Mouse (Mus musculus) NIH3T3 (cell line): ENCODE measurements around the gene Pbld1.
"Not testable (repeated sequence)": the region's sequence is repeated elsewhere in the genome, so short reads cannot be mapped to it uniquely, and the experiment has no call there.

Source experiments
- DNase-seq: peaks from one replicate; pipeline ENCODE4 v3.0.0-alpha.2; 2012; ENCODE audit warnings: low read depth

The Pbld1 gene

DNA sequence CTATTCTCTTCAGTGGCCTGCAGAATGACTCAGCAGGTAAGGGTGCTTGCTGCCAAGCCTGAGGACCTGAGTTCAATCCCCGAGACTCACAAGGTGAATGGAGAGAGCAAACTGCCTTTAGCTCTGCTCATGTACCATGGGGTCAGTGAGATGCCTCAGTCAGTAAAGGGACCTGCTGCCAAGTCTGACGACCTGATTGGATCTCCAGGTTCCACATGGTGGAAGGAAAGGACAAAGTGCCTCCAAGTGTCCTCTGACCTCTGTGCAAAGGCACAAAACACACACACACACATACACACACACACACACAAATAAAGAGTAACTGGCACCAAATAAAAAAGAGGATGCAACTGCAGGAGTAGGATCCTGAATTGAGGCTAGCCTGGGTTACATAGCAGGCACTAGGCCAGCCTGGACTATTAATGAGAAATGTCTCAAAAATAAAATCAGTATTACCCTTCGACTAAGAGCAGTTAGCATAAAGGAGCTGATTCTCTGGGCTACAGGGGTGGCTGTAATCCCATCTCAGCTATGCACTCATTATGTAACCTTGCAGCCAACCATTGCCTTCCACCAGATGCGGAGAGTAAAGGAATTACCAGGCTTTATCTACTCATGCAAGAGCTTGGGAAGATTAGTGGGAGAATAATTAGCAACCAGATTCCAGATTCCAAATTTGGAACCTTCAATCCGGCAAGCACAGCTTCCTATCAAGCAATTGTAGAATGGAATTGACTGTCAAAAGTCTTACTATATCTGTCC, 19.9 kb upstream of the Pbld1 start:
- no peak for DNase-seq

DNA sequence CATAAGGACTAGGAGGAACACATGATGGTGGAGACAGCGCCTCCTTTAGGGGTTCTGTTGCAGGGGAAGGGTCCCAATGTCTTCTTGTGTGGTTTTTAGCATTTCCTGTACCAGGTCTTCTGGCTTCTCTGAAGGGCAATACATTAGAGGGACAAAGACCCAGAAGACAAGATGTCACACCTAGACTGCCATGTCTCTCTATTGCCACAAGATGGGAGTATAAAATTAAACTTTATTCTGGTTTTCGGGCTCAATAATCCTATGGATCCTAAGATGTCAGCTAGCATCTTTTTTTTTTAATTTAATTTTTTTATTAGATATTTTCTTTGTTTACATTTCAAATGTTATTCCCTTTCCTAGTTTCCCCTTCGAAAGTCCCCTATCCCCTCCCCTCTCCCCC, 16.8 kb upstream of the Pbld1 start:
- peak; percentile 38 for DNase-seq

DNA sequence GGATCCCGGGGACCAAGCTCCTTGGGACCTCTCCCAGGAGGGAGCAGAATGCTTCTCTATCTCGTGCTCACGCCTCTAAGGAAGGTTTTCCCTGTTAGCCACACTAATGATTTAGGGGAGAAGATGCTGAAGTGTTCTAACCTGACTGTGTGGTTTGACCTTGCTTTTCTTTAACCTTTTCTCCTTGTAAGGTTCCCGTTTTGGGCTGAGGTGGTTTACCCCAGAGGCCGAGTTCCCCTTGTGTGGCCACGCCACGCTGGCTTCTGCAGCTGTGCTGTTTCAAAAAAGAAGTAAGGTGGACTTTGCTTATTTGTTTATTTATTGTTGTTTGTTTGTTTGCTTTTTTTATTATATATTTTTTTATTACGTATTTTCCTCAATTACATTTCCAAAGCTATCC, 12.2 kb upstream of the Pbld1 start:
- DNase-seq = no peak

DNA sequence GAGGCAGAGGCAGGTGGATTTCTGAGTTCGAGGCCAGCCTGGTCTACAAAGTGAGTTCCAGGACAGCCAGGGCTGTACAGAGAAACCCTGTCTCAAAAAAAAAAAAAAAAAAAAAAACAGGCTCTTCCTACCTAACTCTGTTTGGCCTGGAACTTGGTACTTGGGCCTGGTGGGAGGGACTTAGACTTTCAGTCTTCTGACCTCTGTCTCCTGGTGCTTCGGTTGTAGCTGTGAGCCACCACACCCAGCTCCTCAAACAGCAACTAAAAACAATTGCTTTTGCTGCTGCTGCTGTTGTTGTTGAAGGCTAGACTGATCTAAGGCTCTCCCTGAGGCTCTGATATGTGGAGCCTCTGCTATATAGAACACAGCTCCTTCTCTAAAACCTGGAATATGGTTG, 10.9 kb upstream of the Pbld1 start:
- DNase-seq = no peak

DNA sequence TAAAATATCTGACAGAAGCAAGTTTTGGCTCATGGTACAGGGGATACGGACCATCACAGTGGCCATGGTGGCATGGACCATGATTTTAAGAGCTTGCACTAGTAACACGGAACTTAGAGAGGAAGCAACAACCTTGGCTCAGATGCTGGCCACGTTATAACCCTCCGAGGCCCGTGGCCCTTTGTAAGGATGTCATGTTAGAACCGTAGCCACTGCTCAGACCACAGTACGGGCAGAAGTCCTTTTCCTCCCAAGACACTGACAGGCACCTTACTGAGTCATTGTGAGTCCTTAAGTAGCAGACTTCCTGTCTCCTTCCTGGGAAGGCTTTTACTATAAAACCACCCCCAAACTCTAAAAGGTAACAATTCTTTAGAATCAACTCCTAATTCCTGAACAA, 8.7 kb upstream of the Pbld1 start:
- DNase-seq = no peak

DNA sequence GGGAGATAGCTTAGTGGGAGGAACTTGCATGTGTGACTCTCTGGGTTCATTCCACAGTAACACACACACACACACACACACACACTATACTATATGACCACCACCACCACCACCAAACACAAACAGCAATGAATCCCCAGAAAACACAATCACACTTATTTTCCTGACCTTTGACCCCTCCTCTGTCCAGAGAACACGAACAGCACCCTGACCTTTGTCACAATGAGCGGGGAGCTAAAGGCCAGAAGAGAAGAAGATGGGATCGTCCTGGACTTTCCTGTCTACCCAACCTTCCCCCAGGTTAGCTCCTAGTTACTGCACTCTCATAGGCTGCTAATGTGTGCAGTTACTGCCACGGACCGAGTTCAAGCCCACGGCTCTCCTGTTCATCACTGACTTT, 8.0 kb upstream of the Pbld1 start:
- DNase-seq = no peak

DNA sequence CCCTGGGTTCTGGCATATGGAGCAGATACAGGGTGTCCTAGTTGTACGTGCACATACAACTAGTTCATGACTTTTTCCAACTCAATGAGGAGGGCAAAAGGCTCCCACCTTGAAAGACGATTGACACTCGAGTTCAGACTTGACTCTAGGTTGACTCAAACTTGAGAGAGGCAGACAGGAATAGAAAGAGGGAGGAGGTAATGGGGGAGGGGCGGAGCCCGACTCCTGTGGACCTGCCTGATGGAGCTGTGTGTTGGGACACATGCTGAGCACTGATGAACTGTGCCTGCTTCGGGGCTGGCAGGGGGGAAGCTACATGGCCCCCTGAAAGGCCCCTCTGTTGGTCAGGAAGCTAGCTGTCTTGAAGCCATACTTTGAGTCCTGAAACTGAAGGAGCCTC, 7.0 kb upstream of the Pbld1 start:
- peak; percentile 19 for DNase-seq

DNA sequence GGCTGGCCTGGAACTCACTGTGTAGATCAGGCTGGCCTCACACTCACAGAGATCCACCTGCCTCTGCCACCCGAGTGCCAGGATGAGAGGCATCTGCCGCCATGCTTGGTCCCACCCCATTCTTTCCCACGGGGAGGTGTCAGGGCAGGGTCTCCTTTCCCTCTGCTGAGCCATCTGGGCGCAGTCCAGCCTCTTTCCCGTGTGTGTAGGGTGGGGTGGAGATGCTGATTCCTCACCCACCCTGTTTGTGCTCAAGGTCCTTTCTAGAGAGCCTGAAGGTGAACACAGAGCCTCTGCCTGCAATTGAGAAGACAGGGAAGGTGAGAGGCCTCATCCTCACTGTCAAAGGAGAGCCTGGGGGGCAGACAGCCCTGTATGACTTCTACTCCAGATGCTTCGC, 5.9 kb upstream of the Pbld1 start:
- not testable (repeated sequence) for DNase-seq

DNA sequence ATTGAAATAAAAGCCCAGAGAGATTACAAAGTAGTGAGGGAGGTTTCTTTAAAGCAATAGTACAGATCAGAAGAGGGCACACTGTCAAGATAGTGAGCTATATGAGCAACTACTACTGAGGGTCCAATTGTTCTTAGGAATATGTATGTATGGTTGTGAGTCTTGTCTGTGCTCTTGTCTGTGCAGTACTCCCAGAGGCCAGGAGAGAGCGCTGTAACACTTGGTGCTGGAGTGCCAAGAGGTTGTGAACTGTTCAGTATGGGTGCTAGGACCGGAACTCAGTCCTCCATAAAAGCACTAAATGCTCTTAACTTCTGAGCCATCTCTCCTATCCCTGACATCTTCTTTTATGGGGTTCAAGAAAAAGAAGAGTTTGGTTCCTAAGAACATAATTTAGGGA, 5.4 kb upstream of the Pbld1 start:
- no peak for DNase-seq

DNA sequence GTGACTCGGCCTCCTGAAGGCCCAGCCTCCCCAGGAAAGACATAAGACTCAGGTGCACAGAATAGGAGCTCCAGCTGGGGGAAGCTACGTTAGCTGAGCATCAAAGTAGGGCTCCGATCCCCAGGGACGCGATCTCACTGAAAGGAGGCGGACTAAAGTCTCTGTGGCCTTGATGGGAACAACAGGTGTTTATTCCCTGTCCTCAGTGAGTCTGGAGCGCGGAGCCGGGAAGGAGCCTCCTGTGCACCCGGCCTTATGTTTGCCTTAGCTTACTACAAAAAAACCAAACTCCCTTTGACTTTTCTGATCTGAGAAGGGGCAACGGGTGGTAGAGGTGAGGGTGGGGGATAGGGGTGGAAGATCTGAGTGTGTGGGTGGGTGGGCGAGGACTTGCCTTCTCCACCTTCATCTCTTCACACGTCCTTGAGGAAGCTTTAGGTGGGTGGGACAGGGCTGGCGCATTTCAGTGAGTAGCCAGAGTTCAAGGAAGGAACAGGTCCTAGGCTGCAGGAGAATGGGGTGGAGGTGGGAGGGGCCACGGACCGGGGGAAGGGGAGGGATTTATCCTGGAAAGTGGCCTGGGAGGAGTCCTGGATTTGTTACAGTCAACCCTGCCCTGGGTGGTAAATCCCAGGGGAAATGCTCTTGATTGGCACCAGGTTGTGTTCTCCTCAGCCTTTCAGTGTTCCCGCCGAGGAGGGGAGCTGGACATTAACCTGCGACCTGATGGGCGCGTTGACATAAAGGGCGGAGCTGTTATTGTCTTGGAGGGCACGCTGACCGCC, 2.8 kb upstream of the Pbld1 start:
- no peak for DNase-seq

DNA sequence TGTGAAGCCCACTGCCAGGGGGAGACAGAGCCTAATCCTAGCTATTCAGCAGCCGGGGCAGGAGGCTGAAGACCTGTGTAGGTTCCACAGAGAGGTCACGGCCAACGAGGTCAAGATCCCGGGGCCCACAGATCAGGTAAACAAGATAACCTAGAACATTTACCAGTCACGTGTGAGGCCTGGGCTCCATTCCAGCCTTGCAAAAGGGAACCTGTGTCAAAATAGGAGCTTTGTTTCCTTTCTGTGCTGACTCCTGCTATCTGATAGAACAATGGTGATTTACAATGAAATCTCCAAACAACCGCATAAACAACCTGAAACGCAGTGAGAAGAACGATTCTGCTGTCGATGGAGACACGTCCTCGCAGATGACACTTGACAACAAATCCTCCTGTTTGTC, 444 bp downstream of the Pbld1 start:
- DNase-seq = no peak

DNA sequence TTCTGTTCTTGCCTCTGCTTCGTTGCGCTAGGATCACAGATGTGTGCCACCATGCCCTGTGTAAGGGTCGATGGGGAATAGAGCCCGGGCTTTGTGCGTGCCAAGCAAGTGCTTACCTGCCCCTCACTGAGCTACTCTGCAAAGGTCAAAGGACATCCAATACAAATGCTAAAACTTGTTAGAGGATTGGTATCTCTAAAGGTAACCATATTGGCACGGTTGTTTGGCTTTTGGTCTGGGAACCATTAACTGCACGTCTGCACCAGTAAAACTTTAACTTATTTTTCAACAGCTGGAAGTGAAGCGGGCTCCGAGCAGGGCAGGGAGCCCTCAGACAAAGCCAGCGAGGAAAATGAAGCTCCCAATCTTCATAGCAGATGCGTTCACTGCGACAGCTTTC, 1.3 kb downstream of the Pbld1 start:
- DNase-seq = no peak

DNA sequence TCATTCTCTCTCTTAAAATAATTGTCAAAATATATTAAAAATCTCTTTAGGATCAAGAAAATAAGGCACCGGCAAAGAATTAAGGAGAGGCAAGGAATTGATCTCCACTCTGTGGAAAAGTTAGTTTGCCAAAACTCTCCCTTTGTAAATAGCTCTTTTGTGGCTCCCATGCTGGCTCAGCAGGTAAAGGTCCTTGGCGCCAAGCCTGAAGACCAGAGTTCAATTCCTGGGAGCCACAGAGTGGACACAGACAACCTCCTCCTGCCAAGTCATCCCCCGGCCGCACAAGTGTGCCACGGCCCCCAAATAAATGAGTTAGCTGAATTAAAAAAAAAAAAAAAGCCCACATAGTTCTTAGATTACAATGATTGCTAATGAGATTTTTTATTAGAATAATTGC, 2.7 kb downstream of the Pbld1 start:
- DNase-seq = no peak

DNA sequence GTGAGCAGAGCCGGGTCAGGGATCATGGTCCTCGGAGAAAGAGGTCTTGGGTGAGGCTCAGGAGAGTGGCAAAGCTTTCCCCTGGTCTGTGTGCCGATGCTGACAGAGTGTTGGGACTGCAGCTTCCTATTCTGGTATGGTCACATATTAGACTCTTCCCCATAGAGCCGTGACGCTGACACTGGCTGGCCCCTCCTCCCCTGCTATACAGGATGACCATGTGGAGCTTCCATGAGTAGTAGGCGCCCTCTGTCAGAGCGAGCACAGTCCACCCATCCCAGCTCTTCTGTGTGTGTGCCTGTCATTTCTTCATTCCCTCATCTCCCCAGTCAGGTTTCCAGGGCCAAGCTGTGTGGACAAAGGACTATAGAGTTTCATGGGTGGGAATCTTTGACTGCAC, 3.4 kb downstream of the Pbld1 start:
- no peak for DNase-seq

DNA sequence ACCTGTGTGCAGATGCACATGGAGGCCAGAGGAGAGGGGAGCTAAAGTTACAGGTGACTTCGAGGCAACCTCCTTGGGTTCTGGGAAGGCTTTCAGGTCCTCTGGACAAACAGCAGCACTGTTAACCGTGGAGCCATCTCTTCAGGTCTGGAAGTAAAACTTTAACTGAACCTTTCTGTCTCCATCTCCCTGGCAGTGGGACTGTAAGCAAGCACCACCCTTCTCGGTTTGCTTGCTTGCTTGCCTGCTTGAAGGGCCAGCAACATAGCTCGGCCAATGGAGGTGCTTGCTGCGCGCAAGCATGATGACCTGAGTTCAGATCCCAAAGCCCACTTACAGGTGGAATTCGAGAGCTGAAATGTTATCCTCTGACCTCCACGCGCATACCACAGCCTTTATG, 4.6 kb downstream of the Pbld1 start:
- no peak for DNase-seq

DNA sequence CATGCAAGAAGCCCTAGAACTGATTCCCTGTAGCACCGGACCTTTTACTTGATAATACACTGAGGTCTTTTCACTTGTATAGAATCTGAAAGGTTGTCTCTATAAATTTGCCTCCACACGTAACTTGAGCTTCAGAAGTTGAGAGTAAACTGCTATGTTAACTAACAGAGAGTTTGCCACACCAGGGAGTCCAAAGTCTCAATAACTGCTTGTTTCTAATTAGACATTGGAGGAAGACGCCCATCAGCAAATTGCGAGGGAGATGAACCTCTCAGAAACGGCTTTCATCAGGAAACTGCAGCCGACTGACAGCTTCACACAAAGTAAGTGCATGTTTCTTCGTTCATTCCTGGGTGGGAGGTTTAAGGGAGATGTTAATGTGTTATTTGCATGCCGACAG, 5.6 kb downstream of the Pbld1 start:
- no peak for DNase-seq

DNA sequence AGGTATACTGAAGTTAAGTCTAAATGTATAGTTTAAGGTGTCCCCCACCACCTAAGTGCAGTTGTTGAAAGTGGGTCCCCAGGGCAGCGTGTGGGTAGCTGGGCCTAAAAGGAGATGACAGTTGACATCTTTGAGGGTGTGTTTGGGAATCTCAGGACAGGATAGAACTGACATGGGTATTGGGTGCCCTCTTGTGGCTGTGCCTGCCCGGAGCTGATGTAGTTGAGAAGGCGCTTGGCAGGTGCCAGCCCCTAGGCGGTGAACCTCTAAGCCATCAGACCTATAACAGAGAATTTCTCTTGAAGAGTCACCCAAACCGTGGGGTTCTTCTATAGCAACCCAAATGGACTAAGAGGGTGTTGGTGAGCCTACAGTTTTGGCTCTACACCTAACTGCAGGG, 6.0 kb downstream of the Pbld1 start:
- DNase-seq = peak; percentile 89

DNA sequence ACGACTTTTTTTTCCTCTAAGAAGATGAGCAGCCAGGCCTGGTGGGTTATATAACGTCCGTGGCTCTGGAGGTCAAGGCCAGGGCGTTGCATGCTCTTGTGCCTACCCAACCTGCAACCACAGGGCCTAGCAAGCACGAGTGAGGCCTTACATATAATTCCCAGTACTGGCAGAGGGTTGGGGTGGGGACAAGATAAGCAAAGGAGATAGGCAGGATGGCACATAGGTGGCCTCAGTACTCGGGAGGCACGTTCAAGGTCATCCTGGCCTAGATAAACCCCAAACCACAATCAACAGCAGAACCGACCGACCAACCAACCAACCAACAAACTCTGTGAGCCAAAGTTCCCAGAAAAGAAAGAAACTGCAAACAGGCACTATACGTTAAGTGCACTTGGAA, 26.3 kb downstream of the Pbld1 start:
- DNase-seq = no peak

DNA sequence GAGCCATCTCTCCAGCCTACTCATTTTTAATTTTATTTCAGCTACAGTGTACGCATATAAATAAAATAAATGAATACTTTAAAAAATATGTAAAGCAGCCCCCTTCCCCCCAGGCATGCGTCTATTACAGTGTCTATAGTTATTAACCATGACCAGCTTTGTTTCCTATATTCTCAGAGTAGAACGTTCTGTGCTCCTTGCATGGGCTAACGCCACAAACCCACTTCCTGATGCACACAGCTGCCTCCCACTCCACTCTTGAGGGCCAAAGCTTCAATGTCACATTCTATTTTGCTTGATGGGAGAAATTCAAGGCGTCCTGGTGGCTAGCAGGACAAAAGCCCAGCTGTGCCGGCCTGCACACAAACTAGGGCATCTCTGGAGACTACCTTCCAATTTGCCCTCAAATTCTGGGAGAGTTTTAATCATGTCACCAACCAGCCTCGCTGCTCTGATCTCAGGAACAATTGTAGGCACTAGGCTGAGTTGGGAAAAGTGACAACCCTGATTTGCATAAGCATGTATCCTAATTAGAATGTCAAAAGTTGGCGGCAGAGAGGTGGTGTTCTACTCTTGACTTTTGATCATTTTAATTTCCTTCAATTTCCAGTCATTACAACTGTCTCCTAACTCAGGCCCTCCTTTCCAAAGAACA, 29.3 kb downstream of the Pbld1 start:
- DNase-seq = no peak

DNA sequence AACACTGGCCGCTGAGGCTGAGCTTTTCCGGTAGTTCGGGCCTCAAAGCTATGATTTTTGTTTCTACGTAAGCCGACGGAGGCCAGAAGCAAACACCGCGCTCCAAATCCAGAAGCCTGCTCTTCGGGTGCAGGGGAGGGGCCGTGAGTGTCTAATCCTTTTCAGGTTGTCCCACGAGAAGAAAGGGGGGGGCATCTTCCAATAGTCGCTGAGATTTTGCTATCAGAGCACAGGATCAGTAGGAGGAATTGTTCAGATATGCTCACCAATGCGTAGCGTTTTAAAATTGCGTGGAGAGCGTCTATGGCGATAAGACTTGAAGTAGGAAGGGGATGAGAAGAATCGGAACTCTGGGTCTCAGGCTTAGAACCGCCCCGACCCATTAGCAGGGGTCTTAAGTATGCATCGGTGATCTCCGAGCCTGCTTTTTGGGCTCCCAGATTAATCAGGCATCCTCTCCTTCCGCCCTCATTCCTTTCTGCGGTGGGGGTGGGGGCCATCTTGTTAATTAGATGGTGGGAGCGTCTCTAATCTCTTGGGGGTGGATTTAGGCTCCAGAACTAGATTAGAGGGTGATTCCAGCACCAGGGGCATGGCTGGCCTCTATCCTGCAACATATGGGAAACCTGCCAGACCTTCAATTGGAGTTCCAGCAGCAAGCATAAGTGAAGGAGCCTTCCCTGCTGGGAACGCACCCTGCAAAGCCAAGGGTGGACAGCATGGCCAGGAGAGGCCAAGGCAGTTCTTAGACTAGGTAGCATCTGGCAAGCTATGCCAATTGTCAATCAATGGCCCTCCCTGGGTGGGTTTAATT, 30.0 kb downstream of the Pbld1 start:
- DNase-seq = peak; percentile 10

DNA sequence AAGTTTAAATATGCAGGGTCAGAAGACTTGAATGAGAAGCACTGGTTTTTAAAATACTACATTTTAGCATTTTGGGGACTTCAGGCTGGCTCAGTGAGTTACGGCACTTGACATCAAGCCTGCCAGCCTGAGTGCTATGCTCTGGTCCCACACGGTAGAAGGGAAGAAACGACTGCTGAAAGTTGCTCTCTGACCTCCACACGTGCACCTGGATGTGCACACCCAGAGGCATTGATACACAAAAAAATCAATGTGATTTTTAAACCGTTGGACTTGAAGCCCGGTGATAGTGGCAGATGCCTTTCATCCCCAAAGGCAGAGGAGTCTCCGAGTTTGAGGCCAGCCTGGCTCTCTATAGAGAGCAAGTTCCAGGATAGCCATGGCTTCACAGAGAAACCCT, 32.0 kb downstream of the Pbld1 start:
- no peak for DNase-seq
